Mouse (Mus musculus): ENCODE measurements around the gene Fnbp4.

- no peak for TF ChIP-seq ZNF384 (IDR thresholded peaks at IDR 0.05; ENCODE audit: low read depth, low read length)
- no peak for TF ChIP-seq CHD2 (IDR thresholded peaks at IDR 0.05; ENCODE audit: low read depth, low read length)
- no peak for TF ChIP-seq HCFC1 (IDR thresholded peaks at IDR 0.05; ENCODE audit: borderline replicate concordance, insufficient read depth, low read length)
These were observed 29.5 kb upstream of the Fnbp4 start for GRCm38 (mm10) chr2:90715555-90716092.

Measured in ES-E14 (cell line).